Mouse (Mus musculus): ENCODE results near the gene Vmn1r69.

Gene Vmn1r69

DNA sequence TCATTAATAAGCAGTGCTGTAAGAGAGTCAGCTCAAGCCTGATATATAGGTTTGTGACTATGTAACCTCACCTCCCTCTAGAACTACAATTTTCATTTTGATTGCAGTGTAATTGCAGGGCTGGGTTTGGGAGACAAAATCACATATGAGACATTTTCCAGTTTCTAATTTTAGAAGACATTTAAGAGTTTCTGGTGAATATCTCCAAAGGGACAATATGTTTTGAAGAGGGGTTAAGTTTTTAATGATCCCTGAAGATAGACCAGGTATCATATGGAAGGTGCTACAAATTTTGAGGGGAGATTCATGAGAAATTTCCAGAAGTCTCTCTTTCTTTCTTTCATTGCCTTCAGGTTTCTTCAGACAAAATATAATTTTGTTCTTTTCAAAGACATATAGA is at the start of gene Vmn1r69:
Vmn1r69 (minus strand) TSS at position 101 of the 400 bp plus-strand sequence.
- no peak for DNase-seq

DNA sequence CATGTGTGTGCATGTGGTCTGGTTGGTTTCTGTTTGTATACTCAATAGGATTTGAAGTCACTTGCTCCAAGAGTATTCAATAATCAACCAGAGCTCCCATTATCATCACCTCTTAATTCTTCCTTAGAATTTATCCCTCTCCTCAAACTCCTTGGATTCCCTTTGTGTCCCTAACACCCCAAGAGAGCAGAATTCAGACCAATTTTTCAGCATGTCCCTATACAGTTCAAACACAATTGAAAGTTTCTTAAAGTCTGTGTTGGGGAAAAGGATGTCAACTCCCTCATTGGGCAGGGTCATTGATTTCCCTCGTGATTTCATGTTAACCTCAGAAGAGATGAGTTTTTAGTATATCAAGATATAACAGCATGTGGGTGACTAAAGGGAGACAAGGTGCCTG is 17.8 kb upstream of the Vmn1r69 start, which contains the start of gene Vmn1r70:
Vmn1r70 (plus strand) TSS at position 301 of the 400 bp plus-strand sequence.
- DNase-seq = no peak

DNA sequence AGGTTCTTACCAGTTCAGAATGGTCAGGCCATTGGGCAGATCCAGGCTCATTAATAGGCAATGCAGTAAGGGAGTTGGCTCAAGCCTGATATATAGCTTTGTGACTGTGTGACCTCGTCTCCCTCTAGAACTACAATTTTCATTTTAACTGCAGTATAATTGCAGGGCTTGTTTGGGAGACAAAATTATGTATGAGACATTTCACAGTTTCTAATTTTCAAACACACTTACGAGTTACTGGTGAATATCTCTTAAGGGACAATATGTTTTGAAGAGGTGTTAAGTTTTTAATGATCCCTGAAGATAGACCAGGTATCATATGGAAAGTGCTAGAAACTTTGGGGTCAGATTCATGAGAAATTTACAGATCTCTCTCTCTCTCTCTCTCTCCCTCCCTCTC is 55.1 kb downstream of the Vmn1r69 start, which contains the start of gene Vmn1r68:
Vmn1r68 (minus strand) TSS at position 101 of the 400 bp plus-strand sequence.
- DNase-seq = no peak
